Mouse (Mus musculus) lung, postnatal 4 days (tissue): ENCODE measurements around the gene H3f3a.

Source experiments
- DNase-seq, 2 experiments: peaks; one replicate each; pipeline ENCODE4 v3.0.0; 2021

Gene H3f3a

DNA sequence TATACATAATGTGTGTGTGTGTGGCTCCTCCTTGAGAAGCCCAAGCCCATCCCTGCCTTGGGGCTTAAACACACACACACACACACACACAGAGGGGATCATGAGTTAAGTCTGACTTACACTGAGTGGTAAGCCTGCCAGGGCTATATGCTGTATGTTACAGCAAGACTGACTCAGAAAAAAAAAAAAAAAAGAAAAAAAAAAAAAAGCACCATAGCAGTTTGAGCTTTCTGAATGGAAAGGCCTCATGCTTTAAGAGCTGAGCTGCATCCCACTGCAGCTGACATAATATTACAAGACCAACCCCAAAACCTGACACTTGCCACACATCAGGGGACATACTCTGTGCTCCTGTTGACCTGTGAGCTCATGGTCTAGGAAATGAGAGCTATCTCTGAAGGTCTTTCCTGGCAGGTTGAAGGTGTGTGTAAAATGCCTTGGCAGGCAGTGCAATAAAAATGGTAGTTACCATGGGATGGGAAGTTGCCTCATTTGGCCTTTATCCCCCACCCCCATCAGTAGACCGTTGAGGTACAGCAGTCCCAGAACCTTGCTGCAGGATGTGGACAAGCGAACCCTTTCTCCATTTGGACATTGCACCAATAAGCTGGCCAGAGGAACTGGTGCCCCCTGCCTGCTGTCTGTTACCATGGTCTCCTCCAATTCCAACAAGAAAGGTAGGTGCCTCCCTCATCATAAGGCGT lies 56.3 kb downstream of the H3f3a start:
- DNase-seq, result no peak

- DNase-seq, result no peak
Observed at GRCm38 (mm10) chr1:180756711-180757110, 57.0 kb downstream of the H3f3a start.

GRCm38 (mm10) chr1:180754376-180754775 lies 59.4 kb downstream of the H3f3a start:
- DNase-seq, result no peak

DNA sequence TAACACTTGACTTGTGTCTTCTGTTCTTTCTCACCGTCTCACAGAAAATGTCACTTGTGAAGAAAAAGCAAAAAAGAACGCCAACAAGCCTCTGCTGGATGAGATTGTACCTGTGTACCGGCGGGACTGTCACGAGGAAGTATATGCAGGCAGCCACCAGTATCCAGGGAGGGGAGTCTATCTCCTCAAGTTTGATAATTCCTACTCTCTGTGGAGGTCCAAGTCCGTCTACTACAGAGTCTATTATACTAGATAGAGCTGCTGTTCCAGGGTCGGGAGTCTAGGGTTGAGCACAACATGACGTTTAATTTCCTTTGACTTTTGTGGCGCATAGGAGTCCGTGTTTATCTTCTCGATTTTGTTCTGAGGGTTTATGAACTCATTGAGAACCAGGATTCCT lies 61.6 kb downstream of the H3f3a start:
- no peak for DNase-seq
